Mouse (Mus musculus) forebrain, embryonic 15.5 days (tissue): ENCODE measurements around the gene Cyp20a1. TPM values are rescaled to one million over a fixed set of nuclear protein-coding genes. Genes with fewer than 3 reads are reported as not detected.

ENCODE experiments used
- ATAC-seq: fragments of 200-750 bp; cut with Nextera tagmentation; replicated peaks from 2 replicates; pipeline ENCODE4 v1.8.0; 2017; ENCODE audit warnings: mild to moderate bottlenecking, moderate TSS enrichment, moderate library complexity
- H3K27ac ChIP-seq: fragments of 300-500 bp; sonication (generic); replicated peaks from 2 replicates; pipeline ENCODE4 v1.5.1; 2015; ENCODE audit warnings: mild to moderate bottlenecking, inconsistent platforms
- H3K27me3 ChIP-seq: fragments of 300-500 bp; sonication (generic); 2 replicates; pipeline ENCODE4 v1.6.1; 2015; ENCODE audit warnings: inconsistent platforms
- H3K36me3 ChIP-seq: fragments of 300-500 bp; sonication (generic); 2 replicates; pipeline ENCODE4 v1.6.1; 2015; ENCODE audit warnings: mild to moderate bottlenecking, inconsistent platforms
- H3K4me1 ChIP-seq: fragments of 300-500 bp; sonication (generic); 2 replicates; pipeline ENCODE4 v1.6.1; 2015; ENCODE audit warnings: inconsistent platforms
- H3K4me2 ChIP-seq: fragments of 300-500 bp; sonication (generic); replicated peaks from 2 replicates; pipeline ENCODE4 v1.6.1; 2015; ENCODE audit warnings: mild to moderate bottlenecking, inconsistent platforms
- H3K4me3 ChIP-seq: fragments of 300-500 bp; sonication (generic); 2 replicates; pipeline ENCODE4 v1.5.1; 2015; ENCODE audit warnings: mild to moderate bottlenecking, inconsistent platforms
- H3K9ac ChIP-seq: fragments of 300-500 bp; sonication (generic); replicated peaks from 2 replicates; pipeline ENCODE4 v1.6.1; 2015; ENCODE audit warnings: mild to moderate bottlenecking, inconsistent platforms
- H3K9me3 ChIP-seq: fragments of 300-500 bp; sonication (generic); 2 replicates; pipeline ENCODE4 v1.6.1; 2016; ENCODE audit warnings: inconsistent platforms
- WGBS: fragments of 180-500 bp; shearing (Covaris S2); methylation state at CpG from one replicate; pipeline ENCODE4 v1.1.7; 2015; ENCODE audit warnings: mixed read lengths; 5-methylcytosine and 5-hydroxymethylcytosine counted together
- polyA plus RNA-seq: library from polyadenylated mRNA; unstranded; fragments of >200 nt; fragmentation: Nextera tagmentation; extraction: Ambion mirVana; gene quantifications from 2 replicates; pipeline ENCODE4 v1.2.1, GENCODE M21; 2015

Gene Cyp20a1
- polyA plus RNA-seq, 1 experiment from 2014 or later = 10.7 TPM

DNA sequence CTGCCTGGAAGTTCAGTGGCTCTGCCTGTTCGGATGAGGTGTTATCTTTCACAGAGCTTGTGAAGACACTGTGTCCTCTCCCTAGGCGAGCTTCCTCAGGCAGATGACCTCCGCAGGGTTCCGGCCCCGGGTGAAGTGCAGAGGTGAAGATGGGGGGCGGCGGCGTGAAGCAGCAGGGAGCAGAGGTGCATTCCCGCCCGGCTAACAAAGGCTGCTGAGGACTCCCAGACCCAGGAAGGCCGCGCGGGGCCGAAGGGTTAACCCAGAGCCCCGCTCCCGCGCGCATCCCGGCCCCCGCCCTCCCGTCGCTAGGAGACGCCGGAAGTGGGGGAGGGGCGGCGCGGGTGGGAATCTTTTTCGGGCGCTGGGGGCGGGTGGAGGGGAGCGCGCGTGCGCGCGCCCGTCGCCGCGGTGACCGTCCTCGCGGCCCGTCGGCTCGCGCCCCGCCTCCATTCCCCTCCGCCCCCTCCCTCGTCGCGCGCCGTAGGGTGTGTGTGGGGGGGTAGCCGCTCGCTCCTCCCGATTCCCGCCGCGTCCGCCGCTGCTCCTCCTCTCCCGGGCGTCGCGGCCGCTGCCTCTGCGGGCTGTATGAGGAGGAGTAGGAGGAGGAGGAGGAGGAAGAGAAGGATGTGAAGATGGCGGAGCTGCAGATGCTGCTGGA lies 66.2 kb downstream of the Cyp20a1 start, which contains the start of gene Abi2:
Abi2 (plus strand) TSS at position 452 of the 661 bp plus-strand sequence.
- Histone ChIP-seq H3K27me3 (no peaks in the 10 kb centered on the region), H3K9me3 (no peaks in the 10 kb centered on the region), H3K9ac (peak within 1 kb of the TSS; percentile 87), H3K4me2 (peak within 1 kb of the TSS; percentile 60), H3K27ac (peak within 1 kb of the TSS; percentile 97), H3K4me3 (peak within 1 kb of the TSS; percentile 77), H3K36me3 (no peaks in the 10 kb centered on the region), H3K4me1 (peaks cover 19% of the 10 kb centered on the region)
- peak; percentile 94 for ATAC-seq
- WGBS = under 1% methylated on average over 50 of the region's 69 CpGs

DNA sequence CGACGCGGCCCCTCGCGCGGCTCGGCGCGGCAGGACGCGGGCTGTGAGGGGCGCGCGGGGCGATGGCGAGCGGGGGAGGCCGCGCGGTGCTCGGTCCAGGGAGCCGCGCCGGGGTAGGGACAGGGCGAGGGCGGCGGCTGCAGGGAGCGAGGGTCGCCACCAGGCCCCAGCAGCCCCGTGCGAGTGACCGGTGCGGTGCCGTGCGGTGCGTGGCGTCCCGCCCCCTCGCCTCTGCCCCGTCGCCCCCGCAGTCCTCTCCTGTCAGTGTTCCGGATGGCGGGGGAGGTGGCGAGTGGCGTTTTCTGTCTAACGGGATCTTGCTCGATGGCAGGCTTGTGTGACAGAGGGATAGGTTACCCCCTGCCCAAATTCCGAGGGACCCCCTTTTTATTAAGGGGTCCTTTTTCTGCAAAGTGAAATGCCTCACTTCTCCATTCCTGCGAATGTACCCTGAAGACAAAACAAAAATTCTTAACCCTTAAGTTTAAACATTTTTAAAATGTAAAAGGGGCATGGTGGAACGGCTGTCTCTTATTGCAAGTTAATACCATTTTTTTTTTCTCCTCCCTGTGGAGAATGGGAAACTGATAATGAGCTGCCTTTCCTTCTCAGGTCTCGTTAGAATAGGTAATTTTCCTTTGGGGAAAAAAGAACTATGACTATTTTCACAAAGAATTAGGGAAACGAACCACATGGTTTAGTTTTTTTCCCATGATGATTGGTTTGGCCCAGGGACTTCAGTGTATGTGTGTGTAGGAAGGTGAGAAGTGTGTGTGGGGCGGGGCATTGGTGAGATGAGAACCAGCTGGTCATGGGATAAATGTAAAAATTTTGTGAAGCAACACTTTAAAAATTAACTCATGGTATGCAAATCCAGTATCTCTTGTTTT lies 67.0 kb downstream of the Cyp20a1 start:
- H3K36me3 ChIP-seq = no peaks in the 10 kb centered on the region
- H3K4me1 ChIP-seq = peaks cover 19% of the 10 kb centered on the region
- peak overlapping the region; percentile 87 for H3K9ac ChIP-seq
- H3K4me3 ChIP-seq = peak overlapping the region; percentile 77
- H3K27me3 ChIP-seq = no peaks in the 10 kb centered on the region
- peak overlapping the region; percentile 60 for H3K4me2 ChIP-seq
- peak overlapping the region; percentile 97 for H3K27ac ChIP-seq
- under 1% methylated on average over 54 of the region's 54 CpGs for WGBS
- H3K9me3 ChIP-seq = no peaks in the 10 kb centered on the region
- ATAC-seq = peak; percentile 84

DNA sequence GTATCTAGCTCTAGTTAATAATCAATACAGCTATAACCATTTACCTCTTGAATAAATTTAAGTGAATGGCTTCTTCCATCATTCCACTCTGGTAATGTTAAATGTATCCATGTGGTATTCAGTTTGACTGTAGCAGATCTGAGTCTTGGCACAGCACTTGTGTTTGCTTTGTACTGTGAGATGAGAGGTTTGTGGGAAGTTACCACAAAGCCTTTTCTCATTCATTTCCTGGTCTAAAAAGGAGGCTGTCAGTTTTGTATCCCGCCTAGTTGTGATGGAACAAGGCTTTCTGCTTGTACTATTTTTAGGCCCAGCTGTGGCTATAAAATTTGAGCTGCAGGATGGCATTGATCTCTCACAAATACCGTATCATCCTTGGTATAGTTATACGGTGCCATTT lies 73.6 kb downstream of the Cyp20a1 start:
- 63% methylated on average over 3 of the region's 3 CpGs for WGBS
- no peak overlapping the region for H3K9ac ChIP-seq
- H3K4me3 ChIP-seq = no peak overlapping the region
- no peaks in the 10 kb centered on the region for H3K27me3 ChIP-seq
- H3K4me1 ChIP-seq = peaks cover 9% of the 10 kb centered on the region
- H3K27ac ChIP-seq = no peak overlapping the region
- H3K9me3 ChIP-seq = no peaks in the 10 kb centered on the region
- no peak overlapping the region for H3K4me2 ChIP-seq
- no peak for ATAC-seq
- H3K36me3 ChIP-seq = no peaks in the 10 kb centered on the region

DNA sequence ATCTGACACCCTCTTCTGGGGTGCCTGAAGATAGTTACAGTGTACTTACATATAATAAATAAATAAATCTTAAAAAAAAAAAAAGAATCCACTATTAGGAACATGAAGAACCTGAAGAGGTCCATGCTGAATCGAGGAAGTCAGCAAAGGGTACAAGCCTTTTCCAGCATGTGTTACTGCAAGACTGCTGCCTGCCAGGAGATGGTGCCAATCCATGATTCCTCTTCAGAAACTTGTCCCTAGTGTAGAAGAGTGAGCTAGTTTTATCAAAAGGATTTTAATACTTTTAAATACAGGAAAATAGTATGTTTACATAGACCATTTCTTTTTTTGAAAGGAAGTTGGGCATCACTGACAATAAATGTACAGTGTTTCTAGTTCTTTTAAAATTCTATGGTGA lies 80.8 kb downstream of the Cyp20a1 start:
- no peak overlapping the region for H3K4me3 ChIP-seq
- ATAC-seq = no peak
- H3K27ac ChIP-seq = no peak overlapping the region
- no peaks in the 10 kb centered on the region for H3K4me1 ChIP-seq
- no peaks in the 10 kb centered on the region for H3K9me3 ChIP-seq
- no peaks in the 10 kb centered on the region for H3K36me3 ChIP-seq
- no peak overlapping the region for H3K4me2 ChIP-seq
- H3K27me3 ChIP-seq = no peaks in the 10 kb centered on the region
- H3K9ac ChIP-seq = no peak overlapping the region
- WGBS = 96% methylated on average over 1 of the region's 1 CpGs

DNA sequence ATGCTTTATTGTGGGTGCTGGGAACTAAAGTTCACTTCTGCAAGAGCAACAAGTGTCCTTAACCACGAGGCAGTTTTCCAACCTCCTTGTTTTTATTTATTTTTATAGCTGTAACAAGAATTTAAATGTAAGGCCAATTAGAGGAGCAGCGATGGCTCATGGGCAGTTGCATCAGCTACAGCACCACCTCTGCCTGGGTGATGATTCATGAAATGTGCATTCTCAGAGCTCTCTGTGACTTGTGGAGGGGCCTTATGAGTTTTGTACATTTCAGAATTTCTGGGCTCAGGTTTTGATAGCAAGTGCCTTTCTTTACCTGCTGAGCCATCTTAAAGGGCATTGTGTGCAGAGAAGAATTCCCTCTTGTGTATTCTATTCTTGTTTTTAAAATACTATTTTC lies 85.2 kb downstream of the Cyp20a1 start:
- Histone ChIP-seq H3K4me2 (no peak overlapping the region), H3K9ac (no peak overlapping the region), H3K27ac (no peak overlapping the region), H3K4me1 (no peaks in the 10 kb centered on the region), H3K4me3 (no peak overlapping the region), H3K9me3 (no peaks in the 10 kb centered on the region), H3K27me3 (no peaks in the 10 kb centered on the region), H3K36me3 (no peaks in the 10 kb centered on the region)
- ATAC-seq = no peak
- 96% methylated on average over 2 of the region's 2 CpGs for WGBS

DNA sequence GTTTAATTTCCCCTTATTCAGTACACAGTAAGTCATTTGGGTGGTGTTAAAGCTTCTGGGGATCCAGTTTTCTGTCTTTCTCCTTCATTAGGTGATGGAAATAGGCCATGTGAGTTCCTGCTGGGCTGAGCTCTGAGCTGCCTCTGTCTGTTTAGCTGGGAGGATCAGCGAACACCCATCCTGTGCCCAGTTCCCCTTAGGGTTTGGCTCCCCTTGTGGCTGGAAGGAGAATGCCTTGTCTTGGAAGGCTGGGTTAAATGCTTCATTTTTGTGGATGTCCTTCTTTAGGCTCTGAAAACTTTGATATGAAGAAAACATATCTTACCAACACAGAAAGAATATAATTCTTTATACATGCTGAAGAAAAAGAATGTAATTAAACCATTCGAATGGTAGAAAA lies 85.8 kb downstream of the Cyp20a1 start:
- WGBS = 68% methylated on average over 2 of the region's 2 CpGs
- ATAC-seq = no peak
- no peaks in the 10 kb centered on the region for H3K27me3 ChIP-seq
- H3K9me3 ChIP-seq = no peaks in the 10 kb centered on the region
- no peak overlapping the region for H3K9ac ChIP-seq
- H3K4me1 ChIP-seq = no peaks in the 10 kb centered on the region
- H3K27ac ChIP-seq = no peak overlapping the region
- H3K4me3 ChIP-seq = no peak overlapping the region
- H3K4me2 ChIP-seq = no peak overlapping the region
- no peaks in the 10 kb centered on the region for H3K36me3 ChIP-seq

DNA sequence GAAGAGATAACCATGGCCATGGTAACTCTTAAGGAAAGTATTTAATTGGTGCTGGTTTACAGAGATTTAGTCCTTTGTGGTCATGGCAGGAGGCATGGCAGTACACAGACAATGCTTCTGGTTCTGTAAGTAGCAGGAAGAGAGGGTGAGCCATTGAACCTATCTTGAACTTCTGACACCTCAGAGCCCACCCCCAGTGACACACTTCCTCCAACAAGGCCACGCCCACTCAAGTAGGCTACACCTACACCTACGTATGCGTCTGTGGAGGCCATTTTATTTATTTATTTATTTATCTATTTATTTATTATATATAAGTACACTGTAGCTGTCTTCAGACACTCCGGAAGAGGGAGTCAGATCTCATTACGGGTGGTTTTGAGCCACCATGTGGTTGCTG lies 88.4 kb downstream of the Cyp20a1 start:
- no peak overlapping the region for H3K4me2 ChIP-seq

DNA sequence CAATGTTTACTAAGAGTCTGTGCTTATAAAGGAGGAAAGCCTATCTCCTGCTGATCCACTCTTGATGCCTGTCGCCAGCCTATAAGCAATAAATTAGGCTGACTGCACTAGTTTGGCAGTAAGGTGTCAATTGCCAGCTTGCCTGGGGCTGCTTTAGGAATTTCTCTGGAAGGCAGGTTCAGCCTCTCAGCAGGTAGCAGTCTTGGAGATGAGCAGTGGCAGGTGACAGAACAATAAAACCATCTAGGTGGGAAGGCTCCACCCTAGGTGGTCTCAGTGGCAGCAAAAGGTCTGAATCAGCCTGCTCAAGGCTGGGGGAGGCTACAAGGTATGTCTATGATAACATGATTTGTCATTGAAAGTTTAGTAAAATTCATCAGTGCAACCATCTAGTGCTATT lies 89.4 kb downstream of the Cyp20a1 start:
- 18% methylated on average over 1 of the region's 1 CpGs for WGBS
- no peak overlapping the region for H3K27ac ChIP-seq
- ATAC-seq = no peak

More for the DNA sequence above, 88.4 kb downstream of the Cyp20a1 start:
- Histone ChIP-seq H3K4me1 (no peaks in the 10 kb centered on the region), H3K27ac (no peak overlapping the region), H3K9me3 (no peaks in the 10 kb centered on the region), H3K9ac (no peak overlapping the region), H3K36me3 (no peaks in the 10 kb centered on the region), H3K4me3 (no peak overlapping the region), H3K27me3 (no peaks in the 10 kb centered on the region)
- WGBS = 96% methylated on average over 5 of the region's 5 CpGs
- ATAC-seq = no peak

More for the DNA sequence above, 89.4 kb downstream of the Cyp20a1 start:
- Histone ChIP-seq H3K27me3 (no peaks in the 10 kb centered on the region), H3K4me2 (no peak overlapping the region), H3K4me3 (no peak overlapping the region), H3K9me3 (no peaks in the 10 kb centered on the region), H3K9ac (no peak overlapping the region), H3K36me3 (0 out of 2 replicates have a peak, but pooled peaks cover 3% of the 10 kb centered on the region), H3K4me1 (no peaks in the 10 kb centered on the region)

Other genes starting within 250 kb of the Cyp20a1 start
- 7.1 and 7.4 TPM in 2 replicates for gene Carf, start 245.1 kb upstream of the Cyp20a1 start, polyA plus RNA-seq
- 48.6 and 53.2 TPM in 2 replicates for gene Wdr12, start 244.7 kb upstream of the Cyp20a1 start, polyA plus RNA-seq
- gene Nbeal1, start 162.7 kb upstream of the Cyp20a1 start, polyA plus RNA-seq = 7.7 and 8.2 TPM in 2 replicates
- 68.9 and 71.0 TPM in 2 replicates for gene Abi2, start 66.3 kb downstream of the Cyp20a1 start, polyA plus RNA-seq
- gene Raph1, start 223.8 kb downstream of the Cyp20a1 start, polyA plus RNA-seq = 19.4 and 20.0 TPM in 2 replicates